Mouse (Mus musculus): ENCODE measurements at regions not wholly inside any gene's neighbourhood (a gene's known extent, or its start where the extent isn't known, plus 50 kb on each side); places are given as distances from the start of the nearest gene placed in this dataset.
A peak's percentile ranks its signal among the peaks of the same experiment; 100 is the strongest.

DNA sequence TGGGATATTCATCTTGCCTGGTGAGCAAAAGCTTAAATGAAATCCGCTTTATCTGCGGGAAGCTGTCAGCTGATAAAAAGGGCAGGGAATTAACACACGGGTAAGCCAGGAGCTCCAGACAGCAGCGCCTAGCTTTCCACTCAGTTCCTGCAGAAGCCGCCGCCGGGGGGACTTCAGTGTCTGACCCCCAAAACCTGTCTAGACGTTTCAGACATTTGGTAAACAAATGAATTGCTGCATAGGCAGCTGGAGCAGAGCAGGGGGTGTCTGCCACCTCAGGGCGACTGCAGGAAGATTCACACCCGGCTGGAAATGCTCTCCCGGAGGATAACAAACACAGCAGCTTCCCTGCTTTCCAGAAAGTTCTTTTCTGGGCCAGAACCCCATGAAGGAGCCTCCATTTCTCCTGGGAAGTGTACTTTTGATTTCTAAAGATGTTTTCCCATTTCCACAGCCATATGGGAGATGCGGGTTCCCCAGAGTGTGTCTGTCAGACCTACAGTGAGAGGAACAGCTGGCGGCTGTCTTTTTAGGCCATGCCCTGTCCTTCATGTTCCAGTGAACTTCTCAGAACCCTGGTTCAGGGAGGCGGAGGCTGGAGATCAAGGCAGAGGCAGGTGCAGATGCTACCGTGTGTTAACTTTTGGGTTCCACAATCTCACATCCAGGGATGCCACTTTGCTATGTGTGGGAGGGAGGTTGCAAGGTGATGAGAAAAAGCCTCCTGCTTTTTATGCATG is 58.7 kb upstream of the Pmepa1 start:
- intact Hi-C loops (cut with DNase I) = no loop called here

GRCm38 (mm10) chr2:173335859-173336258 is 59.5 kb upstream of the Pmepa1 start:
- peak; percentile 87 for DNase-seq
- intact Hi-C loops (cut with DNase I) = no loop called here

More for the DNA sequence above, 58.7 kb upstream of the Pmepa1 start:
- DNase-seq = peak; percentile 31

GRCm38 (mm10) chr2:173337666-173338065 is 61.3 kb upstream of the Pmepa1 start:
- intact Hi-C loops (cut with DNase I) = no loop called here
- DNase-seq = no peak

- intact Hi-C loops (cut with DNase I) = no loop called here
- no peak for DNase-seq
These were observed 62.3 kb upstream of the Pmepa1 start for GRCm38 (mm10) chr2:173338671-173339070.

GRCm38 (mm10) chr2:173339211-173339610 is 62.9 kb upstream of the Pmepa1 start:
- DNase-seq = no peak
- intact Hi-C loops (cut with DNase I) = no loop called here

DNA sequence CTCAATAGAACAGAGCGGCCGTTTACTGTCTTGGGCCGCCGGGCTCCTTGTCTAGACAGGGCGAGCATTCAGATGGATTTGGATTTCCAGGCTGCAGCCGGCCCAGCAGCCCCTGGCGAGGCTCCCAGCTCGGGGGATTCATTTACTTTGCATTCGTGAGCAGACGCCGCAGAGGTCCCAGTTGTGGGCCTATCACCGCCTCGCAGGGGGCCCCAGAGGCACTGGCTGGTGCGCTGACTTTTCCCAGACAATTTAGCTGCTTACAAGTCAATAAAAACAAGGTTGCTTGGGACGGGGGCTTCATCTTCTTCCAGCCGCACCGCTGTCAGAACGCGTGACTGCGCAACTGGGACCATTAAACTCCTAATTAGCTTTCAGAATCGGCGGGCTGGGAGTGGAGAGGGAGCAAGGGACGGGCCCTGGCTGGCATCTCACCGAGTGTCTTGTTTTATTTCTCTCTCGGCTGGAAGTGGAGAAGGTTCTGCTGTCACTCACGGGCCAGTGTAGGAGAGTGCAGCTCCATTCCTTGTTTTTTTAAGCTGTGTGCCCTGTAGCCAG is 63.8 kb upstream of the Pmepa1 start:
- intact Hi-C loops (cut with DNase I) = no loop called here
- DNase-seq = peak; percentile 81

DNA sequence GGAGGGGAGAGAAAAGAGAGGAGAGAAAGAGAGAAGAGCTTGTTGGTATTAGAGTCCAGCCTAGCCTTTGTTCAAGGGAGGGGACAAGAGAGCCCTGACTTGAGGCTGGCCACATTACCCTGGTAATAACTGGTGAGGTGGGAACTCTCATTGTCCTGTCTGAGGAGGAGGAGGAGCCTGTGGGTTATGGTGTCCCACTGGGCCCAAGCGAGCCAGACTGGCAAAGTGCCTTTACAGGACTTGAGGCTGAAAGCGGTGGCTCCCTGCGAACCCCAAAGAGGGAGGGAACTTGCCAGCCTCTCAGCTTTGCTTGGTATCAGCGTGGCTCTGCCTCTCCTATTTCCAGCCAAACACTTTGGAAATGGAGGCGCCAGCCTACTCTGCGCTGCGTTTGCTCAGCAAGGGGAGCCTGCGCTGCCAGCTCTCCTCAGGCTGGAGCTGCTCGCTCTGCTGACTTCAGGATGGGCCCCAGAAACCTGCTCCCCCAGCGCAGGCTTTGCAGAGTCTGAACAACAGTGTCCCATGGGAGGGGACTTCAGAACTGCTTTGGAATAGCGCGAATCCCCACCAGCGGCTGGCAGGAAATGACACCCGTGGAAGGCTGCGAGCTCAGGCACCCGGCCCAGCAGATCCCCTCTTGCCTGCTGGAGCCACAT is 66.4 kb upstream of the Pmepa1 start:
- peak; percentile 21 for DNase-seq
- intact Hi-C loops (cut with DNase I) = no loop called here

DNA sequence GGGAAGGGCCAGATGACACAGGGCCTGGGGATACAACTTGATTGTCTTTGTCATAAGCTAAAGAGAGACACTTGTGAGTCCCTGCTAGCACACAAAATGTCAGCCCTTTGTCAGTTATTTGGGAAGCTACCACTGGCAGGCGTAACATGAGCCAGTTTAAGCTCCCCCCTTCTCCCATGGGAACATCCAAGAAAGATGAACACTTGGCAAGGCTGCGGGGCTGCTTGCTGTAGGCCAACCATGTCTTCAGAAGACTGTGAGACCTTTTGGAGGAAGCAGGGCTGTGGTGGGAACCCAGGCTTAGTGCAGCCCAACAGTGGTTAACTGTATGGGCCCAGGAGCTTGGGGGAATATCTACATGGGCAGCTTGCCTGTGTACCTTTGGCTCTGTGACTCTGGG is 67.3 kb upstream of the Pmepa1 start:
- no peak for DNase-seq
- intact Hi-C loops (cut with DNase I) = no loop called here

GRCm38 (mm10) chr2:173344221-173344620 is 67.9 kb upstream of the Pmepa1 start:
- intact Hi-C loops (cut with DNase I) = no loop called here
- DNase-seq = no peak

GRCm38 (mm10) chr2:173347341-173347740 is 71.0 kb upstream of the Pmepa1 start:
- DNase-seq = no peak
- intact Hi-C loops (cut with DNase I) = no loop called here

GRCm38 (mm10) chr2:173348757-173349156 is 72.4 kb upstream of the Pmepa1 start:
- no peak for DNase-seq
- intact Hi-C loops (cut with DNase I) = no loop called here

DNA sequence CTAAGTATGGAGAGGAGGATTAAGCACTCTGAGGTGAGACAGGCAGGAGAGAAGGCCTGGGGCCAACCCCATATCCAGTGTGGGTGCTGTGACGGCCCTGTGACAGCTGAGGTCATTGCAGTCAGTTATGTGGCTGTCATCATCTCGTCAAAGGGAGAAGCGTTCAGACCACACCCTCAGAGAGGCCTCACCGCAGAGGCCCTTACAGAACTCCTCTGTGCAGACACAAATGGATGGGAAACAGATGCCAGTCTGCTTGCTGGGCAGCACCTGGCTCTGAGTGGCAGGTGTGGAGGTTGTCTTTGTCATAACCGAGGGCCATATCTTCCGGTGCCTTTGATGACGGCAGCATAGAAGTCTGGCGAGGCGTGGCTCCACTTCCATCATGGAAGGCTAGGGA is 73.2 kb upstream of the Pmepa1 start:
- intact Hi-C loops (cut with DNase I) = no loop called here
- DNase-seq = no peak

DNA sequence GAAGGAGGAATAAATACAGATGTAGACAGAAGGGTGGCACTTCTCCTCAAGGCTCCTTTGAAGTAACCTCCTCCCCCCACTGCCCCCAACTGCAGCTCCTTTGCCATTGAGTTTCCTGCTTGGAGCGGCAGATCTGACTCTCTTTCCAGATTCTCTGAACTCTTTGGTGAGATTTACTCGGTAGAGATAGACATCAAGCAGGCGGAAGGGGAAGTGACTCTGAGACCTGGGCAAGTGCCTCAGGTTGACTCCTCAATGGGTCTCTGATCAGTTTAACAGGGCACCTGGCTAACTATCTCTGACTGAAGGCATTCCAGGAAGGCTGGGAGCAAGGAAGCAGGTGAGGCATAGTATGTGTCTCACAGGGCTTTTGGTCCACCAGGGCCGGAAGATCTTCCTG is 73.6 kb upstream of the Pmepa1 start:
- intact Hi-C loops (cut with DNase I) = no loop called here
- DNase-seq = no peak

DNA sequence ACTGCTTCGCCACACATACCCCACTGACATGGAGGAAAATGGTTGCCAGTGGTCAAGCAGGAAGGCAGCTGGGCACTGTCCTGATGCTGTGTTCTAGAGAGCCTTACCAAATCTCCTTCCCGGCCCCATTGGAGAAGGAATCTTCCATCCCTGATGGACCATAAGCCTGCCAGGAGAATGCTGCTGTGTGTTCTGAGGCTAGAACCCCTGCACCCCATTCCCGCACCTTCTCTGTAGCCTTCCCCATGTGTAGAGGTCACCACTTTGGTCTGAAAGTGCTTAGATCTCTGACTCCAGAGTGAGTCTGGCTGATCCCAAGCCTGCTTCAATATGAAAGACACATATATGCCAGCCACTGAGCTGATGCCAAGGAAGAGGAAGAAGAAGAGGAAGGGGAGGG is 74.1 kb upstream of the Pmepa1 start:
- no peak for DNase-seq
- intact Hi-C loops (cut with DNase I) = no loop called here

GRCm38 (mm10) chr2:173350831-173351230 is 74.5 kb upstream of the Pmepa1 start:
- intact Hi-C loops (cut with DNase I) = no loop called here
- DNase-seq = no peak

GRCm38 (mm10) chr2:173351831-173352755 is 75.8 kb upstream of the Pmepa1 start:
- peak; percentile 51 for DNase-seq
- intact Hi-C loops (cut with DNase I) = no loop called here

- intact Hi-C loops (cut with DNase I) = no loop called here
- no peak for DNase-seq
These were observed 76.4 kb upstream of the Pmepa1 start for GRCm38 (mm10) chr2:173352756-173353139.

DNA sequence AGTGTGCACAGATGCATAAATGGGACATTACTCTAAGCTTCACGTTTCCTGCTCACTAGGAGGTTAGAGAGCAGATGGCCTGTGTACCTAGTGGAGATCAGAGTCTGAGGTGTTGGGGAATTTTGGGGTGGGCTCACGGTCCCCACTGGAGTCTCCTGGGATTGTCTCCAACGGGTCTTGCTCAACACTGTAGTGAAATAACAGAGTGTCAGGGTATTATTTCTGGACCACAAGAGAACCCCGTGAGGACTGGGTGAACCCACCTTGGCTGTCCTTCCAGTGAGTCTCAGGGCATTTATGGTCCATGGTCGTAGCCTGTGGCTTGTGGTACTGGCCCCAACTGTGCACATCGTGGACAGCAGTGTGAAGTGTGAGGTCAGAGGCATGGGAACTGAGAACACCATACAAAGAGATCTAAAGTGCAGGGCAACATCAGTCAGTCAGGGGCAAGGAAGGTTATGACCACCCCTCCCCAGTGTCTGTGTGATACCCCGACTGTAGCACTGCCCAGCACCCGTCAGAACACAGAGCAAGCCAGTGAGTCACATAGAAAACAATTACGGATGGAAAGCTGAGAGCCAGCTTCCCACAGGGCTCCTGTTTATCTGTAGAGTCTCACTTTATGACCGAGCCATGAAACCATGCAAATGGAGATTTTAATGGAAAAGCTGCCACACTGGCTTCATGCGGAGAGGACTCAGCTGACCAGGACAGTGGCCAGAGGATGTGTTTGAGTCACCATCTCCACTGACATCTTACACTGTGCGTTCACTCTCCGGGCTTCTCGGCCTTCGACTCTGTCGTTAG is 77.3 kb upstream of the Pmepa1 start:
- no peak for DNase-seq
- intact Hi-C loops (cut with DNase I) = no loop called here

GRCm38 (mm10) chr2:173356786-173357185 is 80.5 kb upstream of the Pmepa1 start:
- intact Hi-C loops (cut with DNase I) = no loop called here
- no peak for DNase-seq

DNA sequence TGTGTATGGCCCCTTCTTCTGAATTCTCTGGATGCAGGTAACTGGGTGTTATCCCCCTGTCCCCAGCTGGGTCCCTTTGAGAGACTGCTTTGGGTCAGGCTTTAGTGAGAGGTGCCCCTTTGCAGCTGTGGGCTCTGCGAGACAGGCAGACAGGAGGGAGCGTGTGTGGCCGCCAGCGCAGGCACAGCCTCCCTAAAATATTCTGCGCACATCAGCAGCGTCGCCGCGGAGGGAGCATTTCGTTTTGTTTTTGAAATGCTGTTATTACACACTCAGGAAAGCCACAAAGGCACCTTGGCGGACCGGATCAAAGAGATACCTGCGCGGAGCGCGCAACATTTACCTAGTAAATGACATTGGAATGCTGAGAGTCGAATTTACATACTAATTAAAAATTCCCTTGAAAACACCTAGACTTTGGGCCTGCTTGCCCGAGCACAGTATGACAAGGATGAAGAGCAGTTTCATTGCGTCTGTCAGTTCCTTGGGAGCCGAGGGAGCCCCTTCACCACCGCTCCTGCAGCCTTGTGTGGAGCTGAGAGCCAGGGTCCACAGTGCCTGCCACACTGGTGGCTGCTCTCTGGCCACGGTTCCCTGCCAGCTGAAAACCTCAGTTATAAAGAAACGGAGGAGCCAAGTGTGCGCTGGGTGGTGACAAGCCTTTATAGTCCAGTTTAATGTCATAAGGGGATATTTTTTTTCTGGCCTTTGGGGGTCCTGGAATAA is 89.3 kb upstream of the Pmepa1 start:
- no peak for DNase-seq

More for the DNA sequence above, 89.3 kb upstream of the Pmepa1 start:
- intact Hi-C loops (cut with DNase I) = no loop called here
